Mouse (Mus musculus) embryonic fibroblast, embryonic 13.5 days (primary cell): ENCODE measurements around the gene Nrxn1. TPM values are rescaled to one million over a fixed set of nuclear protein-coding genes. Genes with fewer than 3 reads are reported as not detected.

ENCODE experiments used
- H3K27ac ChIP-seq: 2 replicates; pipeline ENCODE4 v1.5.1; 2012; ENCODE audit warnings: low read length, control low read depth, inconsistent platforms; ENCODE audit not compliant: insufficient read depth
- H3K4me1 ChIP-seq: 2 replicates; pipeline ENCODE4 v1.6.1; 2011; ENCODE audit warnings: low read length; ENCODE audit not compliant: control insufficient read depth, insufficient read depth
- H3K4me3 ChIP-seq: 2 replicates; pipeline ENCODE4 v1.5.1; 2011; ENCODE audit warnings: mild to moderate bottlenecking, control low read depth, low read length; ENCODE audit not compliant: insufficient read depth
- CTCF ChIP-seq: IDR thresholded peaks from 2 replicates; pipeline ENCODE4 v1.5.1; 2011; ENCODE audit warnings: mild to moderate bottlenecking, control low read depth, low read length, moderate library complexity, borderline replicate concordance; ENCODE audit not compliant: insufficient read depth
- POLR2A ChIP-seq: IDR thresholded peaks from 2 replicates; pipeline ENCODE4 v1.6.1; 2011; ENCODE audit warnings: low read depth, mild to moderate bottlenecking, control low read depth, low read length, moderate library complexity
- polyA plus RNA-seq: library from polyadenylated mRNA; stranded (reverse); fragments of >200 nt; gene quantifications from 2 replicates; pipeline ENCODE4 v1.2.4, GENCODE M21; 2011; ENCODE audit warnings: low read depth; ENCODE audit not compliant: missing spikeins, insufficient read length

Nrxn1 gene
- polyA plus RNA-seq, 1 experiment: 1.3 TPM

- no peak for TF ChIP-seq POLR2A
- no peak for TF ChIP-seq CTCF
- H3K27ac ChIP-seq: no peak overlapping the region
- H3K4me3 ChIP-seq: no peak overlapping the region
- no peaks in the 10 kb centered on the region for H3K4me1 ChIP-seq
Measured at GRCm38 (mm10) chr17:90382496-90383443, 710.1 kb downstream of the Nrxn1 start.

GRCm38 (mm10) chr17:90376533-90376932 lies 716.3 kb downstream of the Nrxn1 start:
- H3K4me1 ChIP-seq: no peaks in the 10 kb centered on the region
- TF ChIP-seq CTCF (no peak), POLR2A (no peak)
- no peak overlapping the region for H3K4me3 ChIP-seq
- H3K27ac ChIP-seq: no peak overlapping the region

DNA sequence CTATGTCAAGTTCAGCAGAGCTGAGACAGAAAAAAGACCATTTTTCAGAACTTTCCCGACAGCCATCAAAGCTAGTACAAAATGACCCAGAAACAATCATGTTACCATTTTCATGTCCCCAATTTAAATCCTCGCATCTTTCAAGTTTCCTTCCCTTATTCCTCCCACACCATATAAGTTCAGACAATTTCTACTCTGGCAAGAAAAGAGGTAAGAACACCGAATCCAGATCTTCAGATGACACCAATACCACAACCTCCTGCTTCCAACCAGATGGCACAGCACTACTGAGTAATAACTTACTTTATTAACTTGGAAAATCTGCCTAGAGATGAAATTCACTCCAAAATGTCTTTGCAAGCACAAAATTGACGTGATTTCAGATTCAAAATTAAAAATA lies 730.7 kb downstream of the Nrxn1 start:
- Histone ChIP-seq H3K4me1 (no peaks in the 10 kb centered on the region), H3K4me3 (no peak overlapping the region), H3K27ac (no peak overlapping the region)
- TF ChIP-seq CTCF (no peak), POLR2A (no peak)

GRCm38 (mm10) chr17:90349385-90350095 lies 743.3 kb downstream of the Nrxn1 start:
- H3K4me1 ChIP-seq: no peaks in the 10 kb centered on the region
- no peak overlapping the region for H3K4me3 ChIP-seq
- no peak for TF ChIP-seq CTCF
- TF ChIP-seq POLR2A: no peak
- H3K27ac ChIP-seq: no peak overlapping the region

- Histone ChIP-seq H3K4me3 (no peak overlapping the region), H3K4me1 (no peaks in the 10 kb centered on the region), H3K27ac (no peak overlapping the region)
- TF ChIP-seq POLR2A (no peak), CTCF (no peak)
Measured at GRCm38 (mm10) chr17:90346735-90347475, 746.0 kb downstream of the Nrxn1 start.

DNA sequence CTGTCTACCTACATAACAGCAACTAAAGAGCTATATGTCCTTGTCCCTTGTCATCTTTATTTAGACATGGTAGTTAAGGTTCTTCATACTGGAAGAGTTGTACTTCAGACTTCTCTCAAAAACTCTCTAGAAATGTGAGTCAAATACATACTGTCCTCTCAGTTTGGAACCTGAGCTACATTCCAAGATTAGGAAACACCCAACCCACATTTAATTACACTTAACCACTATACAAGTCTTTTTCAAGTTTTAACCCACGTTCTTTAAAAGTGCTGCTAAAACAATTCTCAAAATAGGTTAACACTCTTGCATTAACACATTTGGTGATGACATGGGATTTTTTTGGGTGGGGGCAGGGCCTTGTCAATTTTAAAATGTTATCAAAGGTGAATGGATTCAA lies 759.4 kb downstream of the Nrxn1 start:
- TF ChIP-seq POLR2A (no peak), CTCF (no peak)
- Histone ChIP-seq H3K4me1 (no peaks in the 10 kb centered on the region), H3K27ac (no peak overlapping the region), H3K4me3 (no peak overlapping the region)

GRCm38 (mm10) chr17:90323674-90324073 lies 769.2 kb downstream of the Nrxn1 start:
- Histone ChIP-seq H3K4me3 (no peak overlapping the region), H3K4me1 (no peaks in the 10 kb centered on the region)
- TF ChIP-seq POLR2A: no peak

DNA sequence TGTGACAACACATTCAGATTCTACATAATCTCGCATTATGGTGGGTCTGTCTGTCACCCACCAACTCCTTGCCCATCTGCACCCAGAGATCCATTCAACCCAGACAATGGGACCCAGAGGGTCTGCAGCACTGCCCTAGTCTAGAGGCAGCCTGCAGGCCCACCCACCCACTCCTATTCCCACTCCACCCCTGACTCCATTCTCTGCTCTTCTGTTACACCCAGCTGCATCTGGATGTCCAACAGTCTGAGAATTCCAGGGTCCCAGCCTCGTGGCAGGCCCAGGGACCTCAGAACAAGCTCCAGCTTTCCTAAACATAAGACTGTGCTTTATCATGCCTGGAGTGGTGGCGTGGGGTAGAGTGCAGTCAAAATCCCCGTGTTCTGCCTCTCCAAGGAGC lies 820.6 kb downstream of the Nrxn1 start:
- no peaks in the 10 kb centered on the region for H3K4me1 ChIP-seq
- TF ChIP-seq POLR2A: no peak
- no peak for TF ChIP-seq CTCF
- H3K27ac ChIP-seq: no peak overlapping the region
- no peak overlapping the region for H3K4me3 ChIP-seq

More at GRCm38 (mm10) chr17:90323674-90324073, 769.2 kb downstream of the Nrxn1 start:
- H3K27ac ChIP-seq: no peak overlapping the region

DNA sequence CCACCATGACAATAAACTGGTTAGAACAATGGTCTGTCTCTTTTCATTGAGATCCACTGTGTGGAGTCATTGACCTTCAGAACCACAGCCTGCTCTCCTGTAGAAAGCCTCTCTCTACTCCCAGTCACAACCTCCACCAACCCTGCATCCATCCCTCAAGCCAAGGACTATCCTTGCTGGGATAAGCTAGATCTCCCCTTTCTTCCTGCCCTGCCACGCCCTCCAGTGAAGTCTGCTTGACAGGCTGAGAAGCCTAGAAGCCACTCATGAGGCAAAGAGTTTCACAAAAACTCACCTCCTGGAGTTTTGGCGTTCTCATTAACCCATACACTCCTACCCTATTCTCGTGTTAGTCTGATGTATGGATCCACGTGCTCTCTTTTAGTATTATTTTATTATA lies 821.7 kb downstream of the Nrxn1 start:
- Histone ChIP-seq H3K4me1 (no peaks in the 10 kb centered on the region), H3K27ac (no peak overlapping the region), H3K4me3 (no peak overlapping the region)
- TF ChIP-seq POLR2A: no peak
- TF ChIP-seq CTCF: no peak
